Mouse (Mus musculus): ENCODE measurements around the gene Trp53i11. TPM values are rescaled to one million over a fixed set of nuclear protein-coding genes. Genes with fewer than 3 reads are reported as not detected.

The Trp53i11 gene
- polyA plus RNA-seq, 1 experiment from 2014 or later = 30.5 TPM

DNA sequence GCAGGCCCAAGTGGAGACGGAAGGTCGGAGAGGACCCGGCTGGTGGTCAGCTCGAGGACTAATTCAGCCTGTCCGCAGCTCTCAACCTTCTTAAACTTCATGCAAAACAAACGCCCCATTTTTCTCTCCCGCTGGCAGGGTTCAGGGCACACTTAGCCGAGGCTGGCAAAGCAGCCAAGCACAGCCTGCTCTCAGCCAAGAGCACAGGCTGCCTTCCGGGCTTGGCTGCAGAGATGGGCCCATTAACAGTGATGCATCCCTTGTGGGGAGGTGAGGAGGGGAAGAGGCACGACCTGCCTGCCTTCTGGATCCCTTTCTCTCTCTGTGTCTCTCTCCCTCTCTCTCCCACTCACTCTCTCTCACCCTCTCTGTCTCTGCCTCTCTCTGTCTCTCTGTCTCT lies 28.4 kb downstream of the Trp53i11 start:
- 83% methylated on average over 10 of the region's 10 CpGs for WGBS
- no peak overlapping the region for H3K27ac ChIP-seq (replicated peaks in 1 of 2; ENCODE audit: control insufficient read depth in 1 of 2, insufficient read depth in 1 of 2, low read depth in 2 of 2, low read length in 2 of 2)
- no peak overlapping the region for H3K9ac ChIP-seq (ENCODE audit: low read length)
- H3K9me3 ChIP-seq (ENCODE audit: control insufficient read depth, low read length) = no peaks in the 10 kb centered on the region
- H3K4me1 ChIP-seq (ENCODE audit: control insufficient read depth in 2 of 2, insufficient read depth in 2 of 2, low read length in 2 of 2) = peaks cover 7 to 20% of the 10 kb centered on the region in 2 experiments
- H3K4me3 ChIP-seq (ENCODE audit: control insufficient read depth in 1 of 2, insufficient read depth in 1 of 2, low read depth in 1 of 2, low read length in 2 of 2) = no peak overlapping the region
- no peak overlapping the region for H3K4me2 ChIP-seq (ENCODE audit: low read length)
- no peak for ATAC-seq (ENCODE audit: insufficient number of reproducible peaks, insufficient read depth, low FRiP score, low read depth)
- no peaks in the 10 kb centered on the region for H3K27me3 ChIP-seq (ENCODE audit: control insufficient read depth, insufficient read depth, low read length)
- peaks cover 28% of the 10 kb centered on the region for H3K36me3 ChIP-seq (ENCODE audit: control insufficient read depth, insufficient read depth, low read length)

DNA sequence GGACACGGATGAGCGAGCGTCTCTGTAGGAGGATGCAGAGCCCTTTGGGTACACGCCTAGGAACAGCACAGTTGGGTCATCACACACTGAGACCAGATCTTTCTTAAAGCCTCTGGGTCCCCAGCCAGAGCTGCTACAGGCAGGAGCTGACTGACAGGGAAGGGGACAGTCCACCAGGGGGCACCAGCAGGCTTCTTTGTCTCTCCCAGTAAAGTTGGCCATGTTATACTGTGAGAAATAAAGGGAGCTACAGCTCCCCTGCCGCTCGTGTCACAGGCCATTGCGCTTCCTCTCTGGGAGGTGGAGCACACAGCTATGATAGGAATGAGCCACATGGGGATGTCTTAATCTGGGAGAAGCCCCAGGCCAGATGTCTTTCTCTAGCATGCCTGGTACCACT lies 29.7 kb downstream of the Trp53i11 start:
- 0 out of 2 replicates have a peak, but pooled peaks have one; percentile 28 for ATAC-seq (ENCODE audit: insufficient number of reproducible peaks, insufficient read depth, low FRiP score, low read depth)
- H3K36me3 ChIP-seq (ENCODE audit: control insufficient read depth, insufficient read depth, low read length) = peaks cover 28% of the 10 kb centered on the region
- 23% methylated on average over 7 of the region's 7 CpGs for WGBS
- no peak overlapping the region for H3K9ac ChIP-seq (ENCODE audit: low read length)
- H3K4me2 ChIP-seq (ENCODE audit: low read length) = no peak overlapping the region
- H3K4me1 ChIP-seq (ENCODE audit: control insufficient read depth in 2 of 2, insufficient read depth in 2 of 2, low read length in 2 of 2) = peaks cover 7 to 20% of the 10 kb centered on the region in 2 experiments
- H3K4me3 ChIP-seq (ENCODE audit: control insufficient read depth in 1 of 2, insufficient read depth in 1 of 2, low read depth in 1 of 2, low read length in 2 of 2) = no peak overlapping the region
- no peaks in the 10 kb centered on the region for H3K9me3 ChIP-seq (ENCODE audit: control insufficient read depth, low read length)
- 0 out of 4 replicates have a peak overlapping the region, but pooled peaks of 1 of the 2 experiments have one; percentile 33 for H3K27ac ChIP-seq (replicated peaks in 1 of 2; ENCODE audit: control insufficient read depth in 1 of 2, insufficient read depth in 1 of 2, low read depth in 2 of 2, low read length in 2 of 2)
- no peaks in the 10 kb centered on the region for H3K27me3 ChIP-seq (ENCODE audit: control insufficient read depth, insufficient read depth, low read length)

DNA sequence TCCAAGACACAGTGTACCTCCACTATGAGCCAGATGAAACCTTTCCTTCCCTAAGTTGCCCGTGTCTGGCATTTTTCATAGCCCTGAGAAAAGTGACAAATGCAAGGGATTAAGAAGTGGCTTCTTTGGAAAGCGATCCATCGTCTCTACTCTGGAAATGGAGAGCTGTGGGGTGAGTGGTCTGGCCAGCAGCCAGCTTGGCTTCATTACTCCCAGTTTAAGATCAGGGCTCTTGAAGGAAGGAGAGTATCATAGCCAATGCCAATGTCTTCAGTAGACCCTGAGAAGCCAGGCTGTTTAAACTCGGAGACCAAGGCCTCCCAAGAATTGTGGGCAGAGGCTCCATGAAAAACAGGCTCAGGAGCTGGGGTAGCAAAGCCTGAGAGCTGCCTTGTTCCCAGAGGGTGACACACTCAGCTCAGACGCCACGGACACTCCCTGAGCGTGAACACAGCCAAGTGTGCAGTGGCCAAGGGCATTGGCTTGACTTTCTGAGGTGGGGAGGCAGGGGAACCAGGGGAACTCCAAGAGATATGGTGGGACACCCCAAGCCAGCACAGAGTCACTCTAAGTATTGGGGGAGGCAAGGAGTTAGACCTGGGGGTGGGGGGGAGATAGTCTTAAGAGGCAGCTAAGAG lies 31.1 kb downstream of the Trp53i11 start:
- H3K4me2 ChIP-seq (ENCODE audit: low read length) = no peak overlapping the region
- H3K36me3 ChIP-seq (ENCODE audit: control insufficient read depth, insufficient read depth, low read length) = peaks cover 34% of the 10 kb centered on the region
- H3K27me3 ChIP-seq (ENCODE audit: control insufficient read depth, insufficient read depth, low read length) = no peaks in the 10 kb centered on the region
- no peak overlapping the region for H3K4me3 ChIP-seq (ENCODE audit: control insufficient read depth in 1 of 2, insufficient read depth in 1 of 2, low read depth in 1 of 2, low read length in 2 of 2)
- H3K9ac ChIP-seq (ENCODE audit: low read length) = no peak overlapping the region
- H3K9me3 ChIP-seq (ENCODE audit: control insufficient read depth, low read length) = no peaks in the 10 kb centered on the region
- 68% methylated on average over 7 of the region's 7 CpGs for WGBS
- no peak for ATAC-seq (ENCODE audit: insufficient number of reproducible peaks, insufficient read depth, low FRiP score, low read depth)
- H3K4me1 ChIP-seq (ENCODE audit: control insufficient read depth in 2 of 2, insufficient read depth in 2 of 2, low read length in 2 of 2) = peaks cover 7 to 21% of the 10 kb centered on the region in 2 experiments
- no peak overlapping the region for H3K27ac ChIP-seq (replicated peaks in 1 of 2; ENCODE audit: control insufficient read depth in 1 of 2, insufficient read depth in 1 of 2, low read depth in 2 of 2, low read length in 2 of 2)

DNA sequence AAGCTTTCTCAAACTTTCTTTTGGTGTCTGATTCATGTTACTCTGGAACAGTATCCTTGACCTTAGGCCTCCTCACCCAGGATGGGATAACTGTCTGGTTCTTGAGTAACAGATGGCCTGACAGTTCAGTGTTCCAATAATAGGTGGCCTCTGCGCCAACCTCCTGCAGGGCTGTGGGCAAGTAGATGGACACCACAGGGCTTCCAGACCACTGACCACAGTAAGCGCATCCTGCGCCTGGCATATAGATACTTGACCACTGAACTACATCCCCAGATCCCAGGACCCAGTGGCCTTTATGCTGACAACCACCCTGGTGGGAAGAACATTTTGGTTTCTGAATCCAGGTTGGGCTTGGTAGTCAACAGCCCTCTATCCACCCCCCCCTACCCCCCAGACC lies 32.2 kb downstream of the Trp53i11 start:
- Histone ChIP-seq H3K9me3 (ENCODE audit: control insufficient read depth, low read length) (no peaks in the 10 kb centered on the region), H3K27me3 (ENCODE audit: control insufficient read depth, insufficient read depth, low read length) (no peaks in the 10 kb centered on the region), H3K9ac (ENCODE audit: low read length) (no peak overlapping the region), H3K36me3 (ENCODE audit: control insufficient read depth, insufficient read depth, low read length) (peaks cover 34% of the 10 kb centered on the region), H3K4me2 (ENCODE audit: low read length) (no peak overlapping the region), H3K4me3 (ENCODE audit: control insufficient read depth in 1 of 2, insufficient read depth in 1 of 2, low read depth in 1 of 2, low read length in 2 of 2) (no peak overlapping the region), H3K4me1 (ENCODE audit: control insufficient read depth in 2 of 2, insufficient read depth in 2 of 2, low read length in 2 of 2) (peaks cover 5 to 25% of the 10 kb centered on the region in 2 experiments), H3K27ac (replicated peaks in 1 of 2; ENCODE audit: control insufficient read depth in 1 of 2, insufficient read depth in 1 of 2, low read depth in 2 of 2, low read length in 2 of 2) (no peak overlapping the region)
- no peak for ATAC-seq (ENCODE audit: insufficient number of reproducible peaks, insufficient read depth, low FRiP score, low read depth)
- 95% methylated on average over 3 of the region's 3 CpGs for WGBS

DNA sequence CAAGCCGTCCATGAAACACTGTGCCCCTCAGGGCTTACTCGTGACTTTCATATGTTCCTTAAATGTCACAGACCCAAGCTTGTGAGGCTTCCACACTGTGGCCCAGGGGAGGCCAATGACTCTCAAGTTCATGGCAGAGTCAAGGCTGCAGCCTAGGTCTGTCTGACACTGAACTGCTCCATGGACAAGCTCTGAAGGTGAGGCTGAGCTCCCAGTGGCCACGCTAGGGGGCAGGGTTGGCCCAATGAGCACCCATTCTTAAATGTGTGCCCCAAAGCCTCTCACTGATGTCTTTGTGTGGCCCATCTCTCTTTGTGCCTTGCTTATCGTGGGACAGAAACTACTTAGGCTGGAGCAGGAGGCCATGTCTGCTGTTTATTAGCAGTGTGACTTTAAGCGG lies 33.1 kb downstream of the Trp53i11 start:
- Histone ChIP-seq H3K4me1 (ENCODE audit: control insufficient read depth in 2 of 2, insufficient read depth in 2 of 2, low read length in 2 of 2) (peaks cover 5 to 25% of the 10 kb centered on the region in 2 experiments), H3K36me3 (ENCODE audit: control insufficient read depth, insufficient read depth, low read length) (peaks cover 34% of the 10 kb centered on the region), H3K27ac (replicated peaks in 1 of 2; ENCODE audit: control insufficient read depth in 1 of 2, insufficient read depth in 1 of 2, low read depth in 2 of 2, low read length in 2 of 2) (no peak overlapping the region), H3K9ac (ENCODE audit: low read length) (no peak overlapping the region), H3K9me3 (ENCODE audit: control insufficient read depth, low read length) (no peaks in the 10 kb centered on the region), H3K4me3 (ENCODE audit: control insufficient read depth in 1 of 2, insufficient read depth in 1 of 2, low read depth in 1 of 2, low read length in 2 of 2) (no peak overlapping the region), H3K27me3 (ENCODE audit: control insufficient read depth, insufficient read depth, low read length) (no peaks in the 10 kb centered on the region), H3K4me2 (ENCODE audit: low read length) (no peak overlapping the region)
- no peak for ATAC-seq (ENCODE audit: insufficient number of reproducible peaks, insufficient read depth, low FRiP score, low read depth)
- WGBS = 74% methylated on average over 5 of the region's 5 CpGs

DNA sequence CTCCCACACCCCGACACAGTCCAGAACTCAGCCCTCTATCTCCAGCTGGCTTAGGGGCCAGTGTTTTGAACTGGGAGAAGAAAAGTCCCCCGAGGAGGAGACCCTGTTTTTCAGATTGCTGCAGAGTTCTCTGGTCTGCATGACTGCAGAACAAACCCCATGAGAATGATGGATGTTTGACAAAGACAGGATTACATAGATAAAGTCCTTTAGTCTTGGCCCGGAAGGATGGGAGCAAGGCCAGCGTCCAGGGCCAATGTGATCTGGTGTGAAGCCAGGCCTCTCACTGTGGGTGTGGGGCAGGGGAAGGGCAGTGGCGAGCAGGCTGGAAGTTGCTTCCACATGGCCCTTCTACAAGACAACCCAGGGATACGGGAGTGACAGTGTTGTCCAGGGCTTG lies 36.1 kb downstream of the Trp53i11 start:
- Histone ChIP-seq H3K27ac (replicated peaks in 1 of 2; ENCODE audit: control insufficient read depth in 1 of 2, insufficient read depth in 1 of 2, low read depth in 2 of 2, low read length in 2 of 2) (no peak overlapping the region), H3K9ac (ENCODE audit: low read length) (no peak overlapping the region), H3K9me3 (ENCODE audit: control insufficient read depth, low read length) (no peaks in the 10 kb centered on the region), H3K4me3 (ENCODE audit: control insufficient read depth in 1 of 2, insufficient read depth in 1 of 2, low read depth in 1 of 2, low read length in 2 of 2) (no peak overlapping the region), H3K27me3 (ENCODE audit: control insufficient read depth, insufficient read depth, low read length) (no peaks in the 10 kb centered on the region), H3K4me1 (ENCODE audit: control insufficient read depth in 2 of 2, insufficient read depth in 2 of 2, low read length in 2 of 2) (peaks cover 8 to 25% of the 10 kb centered on the region in 2 experiments; a peak in 3 of 4 replicates), H3K36me3 (ENCODE audit: control insufficient read depth, insufficient read depth, low read length) (peaks cover 34% of the 10 kb centered on the region), H3K4me2 (ENCODE audit: low read length) (no peak overlapping the region)
- WGBS = 29% methylated on average over 6 of the region's 6 CpGs
- no peak for ATAC-seq (ENCODE audit: insufficient number of reproducible peaks, insufficient read depth, low FRiP score, low read depth)

DNA sequence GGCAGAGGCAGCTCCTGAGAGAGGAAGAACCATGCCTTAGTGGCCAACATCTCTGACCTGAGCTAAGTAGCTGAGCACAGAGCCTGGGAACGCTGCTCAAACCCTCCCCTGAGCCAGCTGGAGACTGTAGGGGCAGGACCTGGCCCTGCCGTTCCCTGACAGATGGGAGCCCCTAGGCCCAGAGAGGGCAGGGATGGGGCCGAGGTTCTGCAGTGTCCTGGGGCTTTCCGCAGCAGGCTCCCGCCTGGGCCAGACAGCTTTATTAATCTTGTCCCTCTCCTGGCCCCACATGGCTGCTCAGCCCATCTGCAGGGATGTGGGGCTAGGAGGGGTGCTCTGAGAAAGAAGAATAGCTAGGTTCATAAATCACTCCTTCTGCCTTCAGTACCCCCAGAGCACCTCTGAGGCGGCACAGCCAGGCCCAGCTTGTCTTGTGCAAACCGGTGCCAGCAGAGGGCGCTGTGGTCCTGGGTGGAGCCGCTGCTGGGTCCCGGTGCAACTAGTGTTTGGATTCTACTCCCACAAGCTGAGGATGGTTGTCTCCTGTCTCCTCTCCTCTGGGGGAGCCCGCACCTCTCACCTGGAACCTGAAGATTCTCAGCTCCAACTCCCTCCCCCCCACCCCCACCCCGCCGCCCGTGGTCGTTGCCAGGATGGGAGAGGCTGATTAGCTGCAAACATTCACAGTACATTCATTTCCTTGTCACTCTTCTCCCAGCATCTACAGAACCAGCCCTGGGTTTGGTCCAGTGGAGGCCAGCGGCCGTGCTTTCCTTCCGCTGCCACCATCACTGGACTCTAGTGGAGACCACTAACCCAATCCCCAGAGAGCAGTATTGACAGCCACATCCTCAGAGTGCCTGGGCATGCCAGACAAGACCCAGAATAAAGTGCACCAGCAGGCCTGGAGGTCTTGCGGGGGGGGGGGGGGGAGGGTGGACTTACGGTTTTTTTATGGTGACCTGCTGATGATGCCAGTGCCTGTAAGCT lies 39.6 kb downstream of the Trp53i11 start:
- Histone ChIP-seq H3K9me3 (ENCODE audit: control insufficient read depth, low read length) (no peaks in the 10 kb centered on the region), H3K4me1 (ENCODE audit: control insufficient read depth in 2 of 2, insufficient read depth in 2 of 2, low read length in 2 of 2) (peaks cover 10 to 26% of the 10 kb centered on the region in 2 experiments), H3K27ac (replicated peaks in 1 of 2; ENCODE audit: control insufficient read depth in 1 of 2, insufficient read depth in 1 of 2, low read depth in 2 of 2, low read length in 2 of 2) (no peak overlapping the region), H3K4me2 (ENCODE audit: low read length) (no peak overlapping the region), H3K36me3 (ENCODE audit: control insufficient read depth, insufficient read depth, low read length) (peaks cover 10% of the 10 kb centered on the region), H3K9ac (ENCODE audit: low read length) (no peak overlapping the region), H3K4me3 (ENCODE audit: control insufficient read depth in 1 of 2, insufficient read depth in 1 of 2, low read depth in 1 of 2, low read length in 2 of 2) (no peak overlapping the region), H3K27me3 (ENCODE audit: control insufficient read depth, insufficient read depth, low read length) (no peaks in the 10 kb centered on the region)
- 28% methylated on average over 20 of the region's 20 CpGs for WGBS
- ATAC-seq (ENCODE audit: insufficient number of reproducible peaks, insufficient read depth, low FRiP score, low read depth) = peak; percentile 52; the same call in 1 of the 2 replicates

All from heart, embryonic 14.5 days (tissue).